Mouse (Mus musculus): ENCODE data around the gene Mlf2.
"Not testable (repeated sequence)": the region's sequence is repeated elsewhere in the genome, so short reads cannot be mapped to it uniquely, and the experiment has no call there.

The Mlf2 gene

GRCm38 (mm10) chr6:124930754-124931524 is at the start of gene Mlf2:
Gene Mlf2 (plus strand): TSS chr6:124931386.
- DNase-seq (ENCODE audit: low read depth, low spot score): peak; percentile 93

GRCm38 (mm10) chr6:124881821-124882220 is 49.4 kb upstream of the Mlf2 start:
- no peak for DNase-seq (ENCODE audit: low read depth, low spot score)

- DNase-seq (ENCODE audit: low read depth, low spot score): no peak
Measured at GRCm38 (mm10) chr6:124883351-124883750, 47.8 kb upstream of the Mlf2 start.

GRCm38 (mm10) chr6:124884714-124885500 is 46.3 kb upstream of the Mlf2 start:
- no peak for DNase-seq (ENCODE audit: low read depth, low spot score)

GRCm38 (mm10) chr6:124885956-124886381 is 45.2 kb upstream of the Mlf2 start:
- DNase-seq (ENCODE audit: low read depth, low spot score): no peak

GRCm38 (mm10) chr6:124887986-124888385 is 43.2 kb upstream of the Mlf2 start, which contains the start of gene Cd4:
Gene Cd4 (minus strand): TSS chr6:124888221.
- no peak for DNase-seq (ENCODE audit: low read depth, low spot score)

- DNase-seq (ENCODE audit: low read depth, low spot score): no peak
Measured at GRCm38 (mm10) chr6:124888555-124889125, 42.5 kb upstream of the Mlf2 start.

GRCm38 (mm10) chr6:124890997-124891396 is 40.2 kb upstream of the Mlf2 start:
- DNase-seq (ENCODE audit: low read depth, low spot score): no peak

- not testable (repeated sequence) for DNase-seq (ENCODE audit: low read depth, low spot score)
Measured at GRCm38 (mm10) chr6:124894113-124894512, 37.1 kb upstream of the Mlf2 start.

- DNase-seq (ENCODE audit: low read depth, low spot score): no peak
Measured at GRCm38 (mm10) chr6:124898359-124898758, 32.8 kb upstream of the Mlf2 start.

GRCm38 (mm10) chr6:124900056-124900800 is 31.0 kb upstream of the Mlf2 start:
- no peak for DNase-seq (ENCODE audit: low read depth, low spot score)

GRCm38 (mm10) chr6:124900801-124901480 is 30.2 kb upstream of the Mlf2 start:
- DNase-seq (ENCODE audit: low read depth, low spot score): no peak

GRCm38 (mm10) chr6:124901851-124902250 is 29.3 kb upstream of the Mlf2 start:
- DNase-seq (ENCODE audit: low read depth, low spot score): no peak

- peak; percentile 77 for DNase-seq (ENCODE audit: low read depth, low spot score)
Measured at GRCm38 (mm10) chr6:124903580-124904151, 27.5 kb upstream of the Mlf2 start.

GRCm38 (mm10) chr6:124904161-124904981 is 26.8 kb upstream of the Mlf2 start:
- DNase-seq (ENCODE audit: low read depth, low spot score): peak; percentile 83

GRCm38 (mm10) chr6:124904991-124905860 is 26.0 kb upstream of the Mlf2 start:
- no peak for DNase-seq (ENCODE audit: low read depth, low spot score)

GRCm38 (mm10) chr6:124907767-124908166 is 23.4 kb upstream of the Mlf2 start:
- DNase-seq (ENCODE audit: low read depth, low spot score): no peak

- no peak for DNase-seq (ENCODE audit: low read depth, low spot score)
Measured at GRCm38 (mm10) chr6:124910032-124910431, 21.2 kb upstream of the Mlf2 start.
